Mouse (Mus musculus): ENCODE measurements at regions not wholly inside any gene's neighbourhood (a gene's known extent, or its start where the extent isn't known, plus 50 kb on each side); places are given as distances from the start of the nearest gene placed in this dataset.
A peak's percentile ranks its signal among the peaks of the same experiment; 100 is the strongest.
"Not testable (repeated sequence)": the region's sequence is repeated elsewhere in the genome, so short reads cannot be mapped to it uniquely, and the experiment has no call there.

DNA sequence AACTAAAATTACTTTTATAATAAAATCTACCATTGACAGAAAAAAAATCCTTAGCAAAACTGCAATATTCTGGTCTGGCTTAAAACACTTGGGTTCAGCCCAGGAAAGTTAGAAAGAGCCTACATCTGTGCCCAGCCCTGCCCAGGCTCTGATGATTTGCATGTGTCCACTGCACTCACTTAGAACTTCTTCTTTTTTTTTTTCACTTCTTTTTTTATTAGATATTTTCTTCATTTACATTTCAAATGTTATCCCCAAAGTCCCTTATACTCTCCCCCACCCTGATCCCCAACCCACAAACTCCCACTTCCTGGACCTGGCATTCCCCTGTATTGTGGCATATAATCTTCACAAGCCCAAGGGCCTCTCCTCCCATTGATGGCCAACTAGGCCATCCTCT lies 1601.0 kb upstream of the Tacstd2 start:
- Histone ChIP-seq H3K4me3 (no peak overlapping the region), H3K27ac (no peak overlapping the region)
- no peak for TF ChIP-seq CTCF (conservative IDR thresholded peaks at IDR 0.05)
- no peak for DNase-seq (ENCODE audit: low spot score in 2 of 2)

DNA sequence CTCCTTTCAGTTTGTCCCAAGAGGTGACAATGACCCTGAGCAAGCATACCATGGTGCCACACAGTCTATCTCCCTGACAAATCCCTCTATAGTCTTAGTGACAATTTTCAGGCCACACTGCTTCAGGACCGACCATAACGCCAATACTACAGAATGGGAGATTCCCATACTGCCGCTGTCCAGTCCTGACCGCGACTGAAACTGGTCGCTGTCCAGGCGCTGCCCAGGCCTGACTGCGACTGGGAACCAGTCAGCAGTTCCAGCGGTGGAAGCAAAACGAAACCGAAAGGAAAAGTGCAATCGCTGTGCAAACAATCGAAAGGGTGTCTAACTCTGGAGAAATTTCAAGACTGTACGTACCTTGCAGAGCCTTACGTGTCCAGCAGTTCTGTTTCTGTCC lies 1590.1 kb upstream of the Tacstd2 start:
- not testable (repeated sequence) for H3K4me3 ChIP-seq; H3K27ac ChIP-seq; DNase-seq (ENCODE audit: low spot score in 2 of 2)

DNA sequence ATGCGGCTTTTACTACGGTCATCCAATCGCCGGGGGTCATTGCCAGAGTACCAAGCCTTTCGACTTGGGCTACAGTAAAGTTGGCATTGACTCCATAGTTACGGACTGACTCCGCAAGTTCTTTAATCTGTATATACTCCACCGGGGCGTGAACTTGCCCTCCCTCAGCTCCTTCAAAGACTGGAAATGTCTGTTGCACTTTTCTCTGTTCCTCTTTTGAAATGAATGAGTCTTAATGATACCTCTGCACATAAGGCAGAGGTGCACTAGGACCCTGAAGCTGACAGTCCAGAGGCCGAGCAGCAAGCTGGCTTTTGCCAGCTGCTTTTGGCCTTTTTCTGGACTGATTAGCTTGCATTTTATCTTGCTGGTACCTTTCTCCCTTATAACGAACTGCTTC lies 1589.2 kb upstream of the Tacstd2 start:
- H3K4me3 ChIP-seq; H3K27ac ChIP-seq; DNase-seq (ENCODE audit: low spot score in 2 of 2): not testable (repeated sequence)

DNA sequence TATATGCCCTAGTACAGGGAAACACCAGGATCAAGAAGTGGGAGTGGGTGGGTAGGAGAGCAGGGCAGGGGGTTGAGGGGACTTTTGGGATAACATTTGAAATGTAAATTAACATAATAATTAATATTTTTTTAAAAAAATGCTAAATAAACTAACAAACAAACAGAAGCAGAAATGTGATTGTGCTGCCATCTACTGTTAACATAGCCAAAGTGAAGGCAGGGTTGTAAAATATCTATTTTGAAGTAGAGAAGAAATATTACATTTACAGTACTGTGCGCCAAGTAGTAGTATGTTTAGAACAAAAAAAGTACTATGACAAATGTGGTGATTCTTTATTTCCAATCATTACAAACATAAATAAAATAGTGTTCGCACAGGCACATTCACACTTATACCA lies 1577.7 kb upstream of the Tacstd2 start:
- H3K27ac ChIP-seq; H3K4me3 ChIP-seq; DNase-seq (ENCODE audit: low spot score in 2 of 2): not testable (repeated sequence)
- peak; percentile 48 for TF ChIP-seq CTCF (conservative IDR thresholded peaks at IDR 0.05)

DNA sequence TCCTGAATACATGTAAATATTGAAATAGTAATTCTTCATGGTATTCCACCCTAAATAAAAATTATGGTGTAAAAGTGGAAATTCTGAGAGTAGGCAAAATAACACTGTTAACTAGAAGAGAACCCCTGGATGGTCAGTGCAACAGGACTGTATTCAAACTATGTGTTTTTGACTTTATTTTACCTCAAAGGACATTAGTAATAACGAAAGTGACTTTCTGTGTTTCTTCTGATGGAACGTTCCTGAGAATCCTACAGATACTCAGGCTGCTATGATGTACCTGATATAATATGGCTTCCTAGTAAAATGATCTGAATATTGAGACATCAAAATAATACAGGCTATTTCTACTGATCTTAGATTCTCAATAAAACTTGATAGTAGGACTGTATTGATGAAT lies 1528.3 kb upstream of the Tacstd2 start:
- no peak for TF ChIP-seq CTCF (conservative IDR thresholded peaks at IDR 0.05)
- no peak overlapping the region for H3K4me3 ChIP-seq
- H3K27ac ChIP-seq, result no peak overlapping the region
- no peak for DNase-seq (ENCODE audit: low spot score in 2 of 2)

DNA sequence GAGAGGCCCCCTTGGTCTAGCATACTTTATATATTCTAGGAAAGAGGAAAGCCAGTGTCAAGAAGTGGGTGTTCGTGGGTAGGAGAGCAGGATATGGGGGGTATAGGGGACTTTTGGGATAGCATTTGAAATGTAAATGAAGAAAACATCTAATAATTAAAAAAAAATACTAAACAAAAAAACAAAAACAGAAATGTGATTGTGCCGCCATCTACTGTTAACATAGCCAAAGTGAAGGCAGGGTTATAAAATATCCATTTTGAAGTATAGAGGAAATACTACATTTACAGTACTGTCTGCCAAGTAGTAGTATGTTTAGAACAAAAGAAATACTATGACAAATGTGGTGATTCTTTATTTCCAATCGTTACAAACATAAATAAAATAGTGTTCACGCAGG lies 1509.8 kb upstream of the Tacstd2 start:
- DNase-seq (ENCODE audit: low spot score in 2 of 2), result no peak
- Histone ChIP-seq H3K4me3 (no peak overlapping the region), H3K27ac (no peak overlapping the region)
- TF ChIP-seq CTCF (conservative IDR thresholded peaks at IDR 0.05), result no peak; the same call in 1 of the 2 replicates
